Mouse (Mus musculus): ENCODE results near the gene Mrgpra2b. TPM values are rescaled to one million over a fixed set of nuclear protein-coding genes. Genes with fewer than 3 reads are reported as not detected.
"Not testable (repeated sequence)": the region's sequence is repeated elsewhere in the genome, so short reads cannot be mapped to it uniquely, and the experiment has no call there.

Gene Mrgpra2b
- polyA plus RNA-seq, 1 experiment from 2014 or later = 0.30 TPM

GRCm38 (mm10) chr7:47427815-47428508 lies 100.7 kb downstream of the Mrgpra2b start:
- not testable (repeated sequence) for H3K36me3 ChIP-seq; H3K27ac ChIP-seq; H3K27me3 ChIP-seq; H3K4me3 ChIP-seq (replicated peaks); H3K9ac ChIP-seq; DNase-seq; H3K4me1 ChIP-seq (replicated peaks); H3K4me2 ChIP-seq; H3K9me3 ChIP-seq (replicated peaks)
- ATAC-seq (ENCODE audit: low read depth) = 0 out of 2 replicates have a peak, but pooled peaks have one; percentile 64

Other genes starting within 250 kb of the Mrgpra2b start
- gene Mrgpra1, start 174.6 kb downstream of the Mrgpra2b start, polyA plus RNA-seq (2015; fragmentation: Nextera tagmentation; extraction: Ambion mirVana) = not detected in 2 replicates
- gene Mrgpra2a, start 76.7 kb downstream of the Mrgpra2b start, polyA plus RNA-seq (2015; fragmentation: Nextera tagmentation; extraction: Ambion mirVana) = 0.21 and 0.39 TPM in 2 replicates
- not detected in 2 replicates for gene Mrgpra3, start 72.5 kb upstream of the Mrgpra2b start, polyA plus RNA-seq (2015; fragmentation: Nextera tagmentation; extraction: Ambion mirVana)

Measured in liver, embryonic 13.5 days (tissue).